Mouse (Mus musculus) cerebellum, adult 9-10 months (tissue): ENCODE results near the gene Pnpla8.

Experiments used
- DNase-seq: peaks from one replicate; pipeline ENCODE4 v3.0.0; 2022

Gene Pnpla8

GRCm38 (mm10) chr12:44357460-44357859 is 136.3 kb downstream of the Pnpla8 start:
- no peak for DNase-seq

- DNase-seq: no peak
Observed at GRCm38 (mm10) chr12:44357881-44358280, 136.7 kb downstream of the Pnpla8 start.

GRCm38 (mm10) chr12:44371076-44371710 is 150.0 kb downstream of the Pnpla8 start:
- DNase-seq: no peak
